Comparison of ENCODE assay signal across 26 mouse cellular contexts in the genomic region with DNA sequence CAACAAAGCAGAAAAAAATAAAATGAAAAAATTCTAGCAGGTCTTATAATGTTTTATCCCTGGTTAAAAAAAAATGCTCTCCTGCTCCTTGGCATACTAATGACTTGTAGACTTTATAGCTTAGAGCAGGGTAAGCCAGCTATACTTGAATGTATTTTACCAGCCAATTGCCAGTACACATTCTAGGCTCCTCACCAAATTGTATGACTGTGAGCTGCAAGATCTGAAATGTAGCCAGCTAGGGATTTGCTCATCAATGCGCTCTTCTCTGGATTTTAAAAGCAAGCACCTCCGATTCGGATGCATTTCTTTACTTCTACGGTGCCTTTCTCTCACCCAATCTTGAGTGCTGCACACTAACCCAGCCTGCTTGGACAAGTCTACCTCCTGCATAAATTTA.
"Had no signal": no experiment of that assay in that cellular context is flagged by ENCODE, and none has a peak within 500 bp of the region (broad histone marks: within the 10 kb centered on the region; RNA-seq: fewer than 3 reads in every experiment).

No protein-coding gene starts in this region.

- H3K27ac ChIP-seq: heart, adult 2 months; heart, embryonic 13.5 days; heart, embryonic 15.5 days; hindbrain, embryonic 13.5 days; hindbrain, embryonic 15.5 days; hindbrain, postnatal 0 days; limb, embryonic 13.5 days; limb, embryonic 15.5 days; liver, embryonic 12.5 days; liver, embryonic 14.5 days had no signal

- H3K9ac ChIP-seq: heart, embryonic 13.5 days; heart, embryonic 15.5 days; hindbrain, embryonic 13.5 days; hindbrain, embryonic 15.5 days; limb, embryonic 13.5 days; limb, embryonic 15.5 days; liver, embryonic 12.5 days; liver, embryonic 14.5 days had no signal

- H3K27me3 ChIP-seq: heart, embryonic 13.5 days; heart, embryonic 15.5 days; hindbrain, embryonic 13.5 days; hindbrain, embryonic 15.5 days; limb, embryonic 13.5 days; limb, embryonic 15.5 days; liver, embryonic 12.5 days had no signal

- H3K4me1 ChIP-seq: heart, embryonic 13.5 days; heart, embryonic 15.5 days; hindbrain, embryonic 13.5 days; hindbrain, embryonic 15.5 days; limb, embryonic 13.5 days; limb, embryonic 15.5 days; liver, embryonic 12.5 days had no signal

- H3K36me3 ChIP-seq: heart, embryonic 13.5 days; heart, embryonic 15.5 days; hindbrain, embryonic 13.5 days; hindbrain, embryonic 15.5 days; limb, embryonic 13.5 days; limb, embryonic 15.5 days; liver, embryonic 12.5 days had no signal

- ATAC-seq: hindbrain, postnatal 0 days; intestine, embryonic 16.5 days; liver, embryonic 12.5 days had no signal

- H3K4me2 ChIP-seq: heart, embryonic 11.5 days; heart, embryonic 13.5 days; heart, embryonic 15.5 days; hindbrain, embryonic 13.5 days; hindbrain, embryonic 15.5 days; limb, embryonic 13.5 days; limb, embryonic 15.5 days; liver, embryonic 12.5 days had no signal

- DNase-seq: gastrocnemius, postnatal 14 days; gastrocnemius, postnatal 36 days; heart, adult 11 months; heart, adult 2 months; heart, postnatal 14 days; heart, postnatal 36 days; kidney, adult 11 months; kidney, adult 2 months; kidney, adult 9 months; kidney, postnatal 10 days; kidney, postnatal 36 days; layer of hippocampus, adult 9-11 months; layer of hippocampus, postnatal 36 days; left cerebral cortex, postnatal 4 days; lung, adult 18-20 months had no signal

- H3K9me3 ChIP-seq: heart, embryonic 13.5 days; heart, embryonic 15.5 days; hindbrain, embryonic 13.5 days; hindbrain, embryonic 15.5 days; limb, embryonic 13.5 days; limb, embryonic 15.5 days; liver, embryonic 12.5 days had no signal

- H3K4me3 ChIP-seq: heart, adult 2 months; heart, embryonic 13.5 days; heart, embryonic 15.5 days; hindbrain, embryonic 13.5 days; hindbrain, embryonic 15.5 days; limb, embryonic 13.5 days; limb, embryonic 15.5 days; liver, embryonic 12.5 days had no signal
